Mouse (Mus musculus) midbrain, postnatal 0 days (tissue): ENCODE results near the gene Ndufa4. TPM values are rescaled to one million over a fixed set of nuclear protein-coding genes. Genes with fewer than 3 reads are reported as not detected.
"Not testable (repeated sequence)": the region's sequence is repeated elsewhere in the genome, so short reads cannot be mapped to it uniquely, and the experiment has no call there.

ENCODE experiments used
- ATAC-seq: fragments of 200-750 bp; cut with Nextera tagmentation; 2 replicates; pipeline ENCODE4 v1.8.0; 2017; ENCODE audit warnings: moderate number of reproducible peaks, mild to moderate bottlenecking, moderate TSS enrichment, moderate library complexity; ENCODE audit not compliant: low FRiP score
- DNase-seq: peaks from one replicate; pipeline ENCODE4 v3.0.0-alpha.2; 2015; ENCODE audit warnings: low spot score
- H3K27ac ChIP-seq: fragments of 300-500 bp; sonication (generic); 2 replicates; pipeline ENCODE4 v1.5.1; 2014; ENCODE audit warnings: low read depth, mild to moderate bottlenecking, low read length, mixed read lengths
- H3K27me3 ChIP-seq: fragments of 300-500 bp; sonication (generic); 2 replicates; pipeline ENCODE4 v1.6.1; 2014; ENCODE audit warnings: low read length, control low read depth, mixed read lengths; ENCODE audit not compliant: insufficient read depth
- H3K36me3 ChIP-seq: fragments of 300-500 bp; sonication (generic); 2 replicates; pipeline ENCODE4 v1.6.1; 2014; ENCODE audit warnings: low read length, control low read depth, mixed read lengths; ENCODE audit not compliant: insufficient read depth
- H3K4me1 ChIP-seq: fragments of 300-500 bp; sonication (generic); 2 replicates; pipeline ENCODE4 v1.6.1; 2014; ENCODE audit warnings: mild to moderate bottlenecking, control low read depth, antibody characterized with exemption, low read length, mixed read lengths; ENCODE audit not compliant: insufficient read depth
- H3K4me2 ChIP-seq: fragments of 300-500 bp; sonication (generic); 2 replicates; pipeline ENCODE4 v1.6.1; 2014; ENCODE audit warnings: low read depth, mild to moderate bottlenecking, low read length, mixed read lengths; ENCODE audit not compliant: poor library complexity, severe bottlenecking
- H3K4me3 ChIP-seq: fragments of 300-500 bp; sonication (generic); 2 replicates; pipeline ENCODE4 v1.5.1; 2014; ENCODE audit warnings: low read depth, mild to moderate bottlenecking, low read length, moderate library complexity
- H3K9ac ChIP-seq: fragments of 300-500 bp; sonication (generic); replicated peaks from 2 replicates; pipeline ENCODE4 v1.6.1; 2014; ENCODE audit warnings: mild to moderate bottlenecking, low read length, moderate library complexity, mixed read lengths; ENCODE audit not compliant: poor library complexity, severe bottlenecking
- H3K9me3 ChIP-seq: fragments of 300-500 bp; sonication (generic); 2 replicates; pipeline ENCODE4 v1.6.1; 2016; ENCODE audit warnings: low read length, control low read depth
- CTCF ChIP-seq: IDR thresholded peaks from 2 replicates; pipeline ENCODE4 v1.5.1; 2016; ENCODE audit warnings: antibody characterized with exemption, mild to moderate bottlenecking
- WGBS: fragments of 180-500 bp; shearing (Covaris S2); extraction: QIAGEN DNeasy Blood & Tissue Kit; methylation state at CpG from one replicate; pipeline ENCODE4 v1.1.7; 2014; 5-methylcytosine and 5-hydroxymethylcytosine counted together
- polyA plus RNA-seq: library from polyadenylated mRNA; unstranded; fragments of >200 nt; fragmentation: Nextera tagmentation; extraction: Ambion mirVana; gene quantifications from 2 replicates; pipeline ENCODE4 v1.2.1, GENCODE M21; 2015
- total RNA-seq: library from RNA; depleted of rRNA; stranded (reverse); fragments of >200 nt; gene quantifications from 2 replicates; pipeline ENCODE4 v1.2.3, GENCODE M21; 2014; rRNA removed

Ndufa4 gene
- total and polyA plus RNA-seq, 2 experiments from 2014 or later, result 539 to 1,360 TPM

DNA sequence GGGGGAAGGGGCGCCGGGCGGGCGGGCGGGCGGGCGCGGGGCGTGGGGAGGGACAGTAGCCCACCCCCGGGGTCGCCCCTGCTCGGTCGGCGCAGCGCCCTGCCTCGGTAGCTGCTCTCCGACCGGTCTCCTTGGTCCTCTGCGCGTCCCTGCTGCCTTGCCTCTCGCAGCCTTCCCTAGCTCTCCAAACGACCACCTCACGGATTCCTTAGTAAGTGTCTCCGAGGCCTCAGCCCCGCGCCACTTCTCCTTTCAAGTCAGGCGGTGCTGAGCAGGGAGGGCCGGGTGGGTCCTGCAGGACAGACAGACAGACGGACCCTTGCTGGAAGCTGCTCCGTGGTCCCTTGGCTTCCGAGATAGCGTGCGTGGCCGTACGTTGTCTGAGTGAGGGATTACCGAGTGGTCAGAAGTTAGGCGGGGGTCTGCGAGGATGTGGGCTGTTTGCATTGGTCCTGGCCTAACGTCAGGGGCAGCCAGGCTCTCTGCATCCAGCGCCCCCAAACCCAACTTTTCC is 18.8 kb upstream of the Ndufa4 start:
- WGBS, result under 1% methylated on average over 34 of the region's 40 CpGs

GRCm38 (mm10) chr6:11925496-11926041 is 18.3 kb upstream of the Ndufa4 start:
- ATAC-seq (peak; percentile 97), DNase-seq (peak; percentile 95)
- Histone ChIP-seq H3K27me3 (no peaks in the 10 kb centered on the region), H3K36me3 (0 out of 2 replicates have a peak, but pooled peaks cover 4% of the 10 kb centered on the region), H3K4me2 (peak overlapping the region; percentile 64), H3K9me3 (no peaks in the 10 kb centered on the region), H3K9ac (peak overlapping the region; percentile 97), H3K4me3 (peak overlapping the region; percentile 58), H3K27ac (peak overlapping the region; percentile 99), H3K4me1 (peaks cover 8% of the 10 kb centered on the region; the same call in 1 of the 2 replicates)
- no peak; the same call in 1 of the 2 replicates for TF ChIP-seq CTCF
- WGBS, result 2% methylated on average over 20 of the region's 20 CpGs

More for the DNA sequence above, 18.8 kb upstream of the Ndufa4 start:
- H3K36me3 ChIP-seq, result 0 out of 2 replicates have a peak, but pooled peaks cover 4% of the 10 kb centered on the region
- TF ChIP-seq CTCF, result 0 out of 2 replicates have a peak, but pooled peaks have one; percentile 6
- peak overlapping the region; percentile 58 for H3K4me3 ChIP-seq
- H3K9me3 ChIP-seq, result no peaks in the 10 kb centered on the region
- peaks cover 8% of the 10 kb centered on the region; the same call in 1 of the 2 replicates for H3K4me1 ChIP-seq
- peak overlapping the region; percentile 64 for H3K4me2 ChIP-seq
- peak overlapping the region; percentile 97 for H3K9ac ChIP-seq
- ATAC-seq (peak; percentile 88), DNase-seq (peak; percentile 60)
- no peaks in the 10 kb centered on the region for H3K27me3 ChIP-seq
- H3K27ac ChIP-seq, result peak overlapping the region; percentile 99

DNA sequence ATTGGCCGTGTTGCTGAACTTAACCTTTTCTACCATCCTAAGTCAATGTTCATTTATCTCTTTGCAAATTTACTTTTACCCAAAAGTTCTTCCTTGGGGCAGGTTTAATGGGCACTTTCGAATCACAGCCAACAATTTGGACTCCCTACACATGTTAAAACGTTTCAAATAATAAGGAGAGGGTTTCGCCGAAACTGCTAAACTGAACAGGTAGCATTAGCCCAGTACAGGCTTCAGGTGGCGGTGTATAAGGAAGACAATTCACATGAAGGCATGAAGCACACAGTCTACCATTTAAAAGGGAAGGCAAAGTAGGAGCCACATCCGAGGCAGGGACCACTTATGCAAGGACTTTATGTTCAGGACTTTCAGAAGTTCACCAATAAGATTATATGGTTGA is 873 bp upstream of the Ndufa4 start:
- peak; percentile 36 for TF ChIP-seq CTCF
- Histone ChIP-seq H3K27me3 (no peaks in the 10 kb centered on the region), H3K27ac (no peak overlapping the region), H3K4me1 (0 out of 2 replicates have a peak, but pooled peaks cover 8% of the 10 kb centered on the region), H3K4me2 (peak overlapping the region; percentile 61), H3K9ac (peak overlapping the region; percentile 96), H3K36me3 (peaks cover 3% of the 10 kb centered on the region; the same call in 1 of the 2 replicates), H3K4me3 (peak overlapping the region; percentile 80), H3K9me3 (no peaks in the 10 kb centered on the region)
- ATAC-seq, result no peak
- DNase-seq, result peak; percentile 7
- 21% methylated on average over 7 of the region's 7 CpGs for WGBS

- ATAC-seq, result peak; percentile 55; the same call in 1 of the 2 replicates
- peak overlapping the region; percentile 80 for H3K4me3 ChIP-seq
- H3K27ac ChIP-seq, result peak overlapping the region; percentile 77
- H3K9ac ChIP-seq, result peak overlapping the region; percentile 96
- no peaks in the 10 kb centered on the region for H3K9me3 ChIP-seq
- WGBS, result 2% methylated on average over 5 of the region's 5 CpGs
- H3K27me3 ChIP-seq, result no peaks in the 10 kb centered on the region
- DNase-seq, result peak; percentile 41
- H3K4me1 ChIP-seq, result 0 out of 2 replicates have a peak, but pooled peaks cover 8% of the 10 kb centered on the region
- H3K36me3 ChIP-seq, result peaks cover 3% of the 10 kb centered on the region; the same call in 1 of the 2 replicates
- peak overlapping the region; percentile 61 for H3K4me2 ChIP-seq
- TF ChIP-seq CTCF, result 0 out of 2 replicates have a peak, but pooled peaks have one; percentile 1
Observed at GRCm38 (mm10) chr6:11906890-11907268, 418 bp downstream of the Ndufa4 start.

- TF ChIP-seq CTCF, result no peak
- 74% methylated on average over 4 of the region's 4 CpGs for WGBS
- H3K9ac ChIP-seq, result no peak overlapping the region
- H3K27me3 ChIP-seq, result no peaks in the 10 kb centered on the region
- H3K4me3 ChIP-seq, result no peak overlapping the region
- H3K4me1 ChIP-seq, result 0 out of 2 replicates have a peak, but pooled peaks cover 2% of the 10 kb centered on the region
- H3K9me3 ChIP-seq, result no peaks in the 10 kb centered on the region
- no peak overlapping the region for H3K4me2 ChIP-seq
- no peak overlapping the region for H3K27ac ChIP-seq
- H3K36me3 ChIP-seq, result peaks cover 13% of the 10 kb centered on the region
- ATAC-seq, result no peak
- no peak for DNase-seq
Observed at GRCm38 (mm10) chr6:11900809-11901310, 6.4 kb downstream of the Ndufa4 start.

GRCm38 (mm10) chr6:11875364-11875763 is 31.9 kb downstream of the Ndufa4 start:
- not testable (repeated sequence) for DNase-seq, H3K9me3 ChIP-seq, H3K36me3 ChIP-seq, H3K27ac ChIP-seq, ATAC-seq, H3K4me1 ChIP-seq, H3K27me3 ChIP-seq, H3K4me3 ChIP-seq, H3K4me2 ChIP-seq, H3K9ac ChIP-seq
- WGBS, result no CpG with 5 or more reads among the region's 2 CpGs

Other genes with a start within 250 kb of the Ndufa4 start
- 106 and 147 TPM in 2 replicates for gene Phf14, start 312 bp upstream of the Ndufa4 start, total RNA-seq
- 68.0 and 88.6 TPM in 2 replicates for gene Phf14, start 312 bp upstream of the Ndufa4 start, polyA plus RNA-seq